Mouse (Mus musculus): ENCODE results near the gene Mc1r. TPM values are rescaled to one million over a fixed set of nuclear protein-coding genes. Genes with fewer than 3 reads are reported as not detected.
"Not testable (repeated sequence)": the region's sequence is repeated elsewhere in the genome, so short reads cannot be mapped to it uniquely, and the experiment has no call there.

Mc1r gene
- polyA plus RNA-seq, 1 experiment from 2014 or later, result 0.27 TPM

DNA sequence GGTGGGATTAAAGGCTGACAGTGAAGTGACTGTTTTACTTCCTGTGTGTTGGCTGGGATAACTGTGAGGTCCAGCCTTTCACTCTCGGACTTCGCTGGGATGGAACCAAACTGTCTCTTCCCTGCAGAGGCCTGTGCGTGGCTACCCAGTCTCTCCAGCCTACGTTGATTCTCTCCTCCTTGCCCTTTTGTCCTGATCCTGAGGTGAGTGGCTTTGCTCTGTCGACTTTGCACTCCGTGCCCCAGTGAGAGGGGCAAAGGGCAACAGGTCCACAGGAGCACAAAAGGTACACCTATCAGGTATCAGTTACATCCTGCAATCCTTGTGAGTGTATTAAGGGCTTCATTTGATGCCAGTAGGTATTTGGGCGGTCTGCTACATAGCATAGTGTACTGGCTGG is 16.5 kb downstream of the Mc1r start, which contains the start of gene Def8:
Def8 (plus strand) TSS at position 87 of the 400 bp plus-strand sequence.
- no peak within 1 kb of the TSS for H3K9ac ChIP-seq
- H3K36me3 ChIP-seq (ENCODE audit: poor library complexity, severe bottlenecking), result peaks cover 50% of the 10 kb centered on the region
- peak within 1 kb of the TSS; percentile 35 for H3K4me2 ChIP-seq
- ATAC-seq, result no peak
- 79% methylated on average over 7 of the region's 7 CpGs for WGBS
- H3K4me1 ChIP-seq, result peaks cover 7% of the 10 kb centered on the region; the same call in 1 of the 2 replicates
- H3K9me3 ChIP-seq (replicated peaks), result peaks cover 22% of the 10 kb centered on the region
- no peak within 1 kb of the TSS; the same call in 1 of the 2 replicates for H3K27ac ChIP-seq
- no peaks in the 10 kb centered on the region for H3K27me3 ChIP-seq
- no peak within 1 kb of the TSS for H3K4me3 ChIP-seq

DNA sequence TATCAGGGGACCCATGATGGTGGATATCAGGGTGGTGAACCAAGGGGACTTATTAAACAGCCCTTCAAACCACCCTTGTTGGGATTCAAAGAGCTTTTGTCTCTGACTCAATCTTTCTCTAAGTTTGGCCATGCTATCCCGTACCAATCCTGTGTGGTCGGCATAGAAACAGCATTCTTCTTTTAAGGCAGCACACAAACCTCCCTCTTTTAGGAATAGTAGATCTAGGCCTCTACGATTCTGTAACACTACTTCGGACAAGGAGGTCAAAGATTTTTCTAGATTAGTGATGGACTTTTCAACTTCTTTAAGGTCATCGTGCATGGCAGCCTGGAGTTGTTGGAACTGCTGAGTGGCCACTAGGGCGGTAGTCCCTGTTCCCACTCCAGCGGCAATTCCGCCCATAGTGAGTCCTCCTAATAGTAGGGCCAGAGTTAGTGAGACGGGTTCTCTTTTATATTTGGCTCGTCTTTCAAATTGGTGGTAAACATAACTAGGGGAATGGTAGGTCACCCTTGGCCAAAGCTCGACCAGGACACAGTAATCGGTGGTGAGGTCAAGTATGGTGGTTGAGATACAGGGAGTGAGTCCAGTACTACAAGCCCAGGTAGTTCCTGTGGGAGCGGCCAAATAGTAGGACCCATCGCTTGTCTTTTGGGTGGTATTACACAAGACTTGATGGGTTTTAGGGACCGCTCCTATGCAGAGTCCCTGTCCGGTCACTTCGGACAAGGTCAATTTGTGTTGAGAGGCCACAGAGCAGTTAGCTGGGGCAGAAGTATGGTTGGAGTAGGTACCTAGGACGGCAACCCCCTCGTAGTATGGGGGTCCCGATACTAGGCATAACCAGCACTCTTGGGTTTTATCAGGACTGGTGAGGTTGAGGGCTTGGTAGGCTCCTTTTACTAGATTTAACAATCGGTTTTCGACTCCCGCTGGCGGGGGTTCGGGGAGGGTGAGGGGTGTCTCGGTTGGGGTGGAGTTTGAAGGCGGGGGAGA is 19.9 kb downstream of the Mc1r start:
- peaks cover 16% of the 10 kb centered on the region for H3K36me3 ChIP-seq (ENCODE audit: poor library complexity, severe bottlenecking)
- H3K27ac ChIP-seq, result no peak overlapping the region
- H3K9me3 ChIP-seq (replicated peaks), result peaks cover 48% of the 10 kb centered on the region
- H3K4me1 ChIP-seq, result no peaks in the 10 kb centered on the region
- H3K9ac ChIP-seq, result no peak overlapping the region
- WGBS, result 95% methylated on average over 27 of the region's 27 CpGs
- no peaks in the 10 kb centered on the region for H3K27me3 ChIP-seq
- no peak overlapping the region for H3K4me2 ChIP-seq
- no peak overlapping the region for H3K4me3 ChIP-seq
- ATAC-seq, result no peak

DNA sequence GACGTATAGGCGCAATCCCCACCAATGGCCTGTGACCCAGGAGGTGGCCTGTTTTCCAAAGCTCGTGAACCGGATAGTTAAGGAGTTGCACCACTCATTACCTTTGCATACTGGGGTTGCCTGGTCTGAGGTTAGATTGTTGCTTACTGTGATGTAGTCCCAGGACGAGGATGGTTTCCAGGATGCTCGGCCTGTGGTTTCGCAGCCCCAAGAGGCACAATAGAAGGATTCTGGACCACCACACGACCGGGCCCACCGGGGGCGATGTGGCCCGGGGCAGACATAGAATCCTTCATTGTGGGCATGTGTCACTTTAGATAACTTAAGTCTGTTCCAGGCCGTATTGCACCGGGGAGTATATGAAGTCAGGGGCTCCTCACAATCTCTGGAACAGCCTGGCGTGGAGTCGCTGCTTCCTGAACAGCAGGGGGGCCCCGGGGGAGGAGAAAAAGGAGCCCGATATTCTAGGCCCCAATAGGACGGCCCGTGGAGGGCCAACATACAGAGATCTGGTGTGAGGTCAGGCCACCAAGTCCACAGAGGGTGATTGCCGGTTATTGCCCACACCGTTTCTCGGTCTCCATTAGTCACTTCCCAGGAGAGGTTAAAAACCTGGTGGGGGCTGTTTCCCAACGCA is 20.9 kb downstream of the Mc1r start:
- Histone ChIP-seq H3K9ac (no peak overlapping the region), H3K27ac (no peak overlapping the region), H3K4me1 (no peaks in the 10 kb centered on the region), H3K4me3 (no peak overlapping the region), H3K27me3 (no peaks in the 10 kb centered on the region), H3K9me3 (replicated peaks) (peaks cover 57% of the 10 kb centered on the region), H3K4me2 (no peak overlapping the region), H3K36me3 (ENCODE audit: poor library complexity, severe bottlenecking) (peaks cover 8% of the 10 kb centered on the region)
- WGBS, result 95% methylated on average over 24 of the region's 24 CpGs
- ATAC-seq, result no peak

DNA sequence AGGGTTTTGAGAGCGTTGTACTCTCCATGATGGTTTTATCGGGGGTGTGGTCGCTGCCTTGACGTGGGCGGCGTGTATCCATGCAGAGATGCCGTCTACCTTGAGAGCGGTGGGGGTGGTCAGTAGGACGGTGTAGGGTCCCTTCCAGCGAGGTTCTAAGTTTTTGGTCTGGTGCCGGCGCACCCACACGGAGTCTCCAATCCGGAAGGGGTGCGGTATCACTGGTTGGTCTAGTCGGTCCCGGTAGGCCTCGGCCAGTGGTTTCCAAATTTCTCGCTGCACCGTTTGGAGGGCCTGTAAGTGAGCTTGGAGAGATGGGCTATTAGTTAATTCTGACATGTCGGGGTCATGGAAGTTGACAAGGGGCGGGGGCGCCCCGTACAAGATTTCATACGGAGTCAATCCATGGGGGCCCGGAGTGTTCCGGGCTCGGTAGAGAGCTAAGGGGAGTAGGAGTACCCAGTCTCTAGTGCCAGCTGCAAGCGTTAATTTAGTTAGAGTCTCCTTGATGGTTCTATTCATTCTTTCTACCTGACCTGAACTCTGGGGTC is 21.5 kb downstream of the Mc1r start:
- 97% methylated on average over 29 of the region's 29 CpGs for WGBS
- H3K9me3 ChIP-seq (replicated peaks), result peaks cover 64% of the 10 kb centered on the region
- H3K4me2 ChIP-seq, result no peak overlapping the region
- no peak overlapping the region for H3K27ac ChIP-seq
- ATAC-seq, result no peak
- H3K36me3 ChIP-seq (ENCODE audit: poor library complexity, severe bottlenecking), result peaks cover 2% of the 10 kb centered on the region
- no peaks in the 10 kb centered on the region for H3K27me3 ChIP-seq
- no peaks in the 10 kb centered on the region for H3K4me1 ChIP-seq
- H3K9ac ChIP-seq, result no peak overlapping the region
- H3K4me3 ChIP-seq, result no peak overlapping the region

DNA sequence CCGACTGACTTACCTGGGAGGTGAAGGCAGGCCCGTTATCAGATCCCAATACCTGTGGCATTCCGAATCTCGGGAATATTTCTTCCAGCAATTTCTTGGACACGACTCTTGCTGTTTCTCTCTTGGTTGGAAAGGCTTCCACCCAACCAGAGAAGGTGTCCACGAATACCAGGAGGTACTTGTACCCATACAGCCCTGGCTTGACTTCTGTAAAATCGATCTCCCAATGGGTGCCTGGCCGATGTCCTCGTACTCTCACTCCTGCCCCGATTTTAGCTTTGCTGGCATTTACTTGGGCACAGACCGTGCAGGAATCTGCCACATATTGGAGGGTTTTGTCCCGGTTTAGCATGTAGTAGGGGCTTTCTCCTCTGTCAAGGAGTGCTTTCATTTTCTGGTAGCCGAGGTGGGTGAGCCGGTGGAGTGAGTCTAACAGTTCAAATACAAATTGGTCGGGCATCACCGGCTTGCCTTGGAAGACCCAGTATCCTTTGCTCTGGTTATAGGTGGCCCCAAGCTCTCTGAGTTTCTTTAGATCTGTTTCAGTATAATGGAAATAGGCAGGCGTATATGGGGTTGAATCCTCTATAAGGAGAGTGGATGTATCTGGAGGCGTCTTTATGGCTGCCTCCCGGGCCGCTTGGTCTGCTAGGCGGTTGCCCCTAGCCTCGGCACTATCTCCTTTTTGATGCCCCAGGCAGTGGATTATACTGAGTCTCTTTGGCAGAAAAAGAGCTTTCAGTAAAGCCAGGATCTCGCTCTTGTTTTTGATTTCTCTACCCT is 22.2 kb downstream of the Mc1r start:
- peaks cover 65% of the 10 kb centered on the region for H3K9me3 ChIP-seq (replicated peaks)
- H3K4me1 ChIP-seq, result no peaks in the 10 kb centered on the region
- no peak overlapping the region for H3K27ac ChIP-seq
- no peak overlapping the region for H3K4me2 ChIP-seq
- ATAC-seq, result no peak
- H3K4me3 ChIP-seq, result no peak overlapping the region
- no peaks in the 10 kb centered on the region for H3K27me3 ChIP-seq
- WGBS, result 96% methylated on average over 23 of the region's 23 CpGs
- no peak overlapping the region for H3K9ac ChIP-seq
- no peaks in the 10 kb centered on the region; the same call in 1 of the 2 replicates for H3K36me3 ChIP-seq (ENCODE audit: poor library complexity, severe bottlenecking)

DNA sequence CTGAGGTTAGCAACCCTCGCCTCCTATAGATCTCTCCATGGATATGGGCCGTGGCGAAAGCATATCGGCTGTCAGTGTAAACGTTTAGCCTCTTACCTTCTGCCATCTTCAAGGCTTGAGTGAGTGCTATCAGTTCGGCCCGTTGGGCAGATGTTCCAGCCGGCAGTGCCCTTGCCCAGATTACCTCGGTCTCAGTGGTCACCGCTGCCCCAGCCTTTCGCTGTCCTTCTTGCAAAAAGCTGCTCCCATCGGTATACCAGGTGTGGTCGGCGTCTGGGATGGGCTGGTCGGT is 22.8 kb downstream of the Mc1r start:
- ATAC-seq, result not testable (repeated sequence)
- 96% methylated on average over 15 of the region's 15 CpGs for WGBS
- peaks cover 69% of the 10 kb centered on the region for H3K9me3 ChIP-seq (replicated peaks)

DNA sequence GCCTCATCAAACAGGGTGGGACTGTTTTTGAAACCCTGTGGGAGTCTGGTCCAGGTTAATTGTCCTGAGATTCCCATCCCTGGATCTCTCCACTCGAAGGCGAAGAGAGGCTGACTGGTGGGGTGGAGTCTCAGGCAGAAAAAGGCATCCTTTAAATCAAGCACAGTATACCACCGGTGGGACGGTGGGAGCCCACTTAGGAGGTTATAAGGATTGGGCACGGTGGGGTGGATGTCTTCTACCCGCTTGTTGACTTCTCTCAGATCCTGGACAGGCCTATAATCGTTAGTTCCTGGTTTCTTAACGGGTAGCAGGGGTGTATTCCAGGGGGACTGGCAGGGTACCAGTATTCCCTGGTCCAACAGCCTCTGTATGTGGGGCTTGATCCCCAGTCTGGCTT is 24.0 kb downstream of the Mc1r start:
- H3K27me3 ChIP-seq; H3K27ac ChIP-seq; H3K9ac ChIP-seq; H3K36me3 ChIP-seq (ENCODE audit: poor library complexity, severe bottlenecking); ATAC-seq; H3K4me2 ChIP-seq; H3K4me1 ChIP-seq; H3K4me3 ChIP-seq: not testable (repeated sequence)
- 92% methylated on average over 8 of the region's 8 CpGs for WGBS
- H3K9me3 ChIP-seq (replicated peaks), result peaks cover 69% of the 10 kb centered on the region

More for the DNA sequence above, 22.8 kb downstream of the Mc1r start:
- not testable (repeated sequence) for H3K27me3 ChIP-seq; H3K36me3 ChIP-seq (ENCODE audit: poor library complexity, severe bottlenecking); H3K4me1 ChIP-seq; H3K9ac ChIP-seq; H3K4me3 ChIP-seq; H3K27ac ChIP-seq; H3K4me2 ChIP-seq

DNA sequence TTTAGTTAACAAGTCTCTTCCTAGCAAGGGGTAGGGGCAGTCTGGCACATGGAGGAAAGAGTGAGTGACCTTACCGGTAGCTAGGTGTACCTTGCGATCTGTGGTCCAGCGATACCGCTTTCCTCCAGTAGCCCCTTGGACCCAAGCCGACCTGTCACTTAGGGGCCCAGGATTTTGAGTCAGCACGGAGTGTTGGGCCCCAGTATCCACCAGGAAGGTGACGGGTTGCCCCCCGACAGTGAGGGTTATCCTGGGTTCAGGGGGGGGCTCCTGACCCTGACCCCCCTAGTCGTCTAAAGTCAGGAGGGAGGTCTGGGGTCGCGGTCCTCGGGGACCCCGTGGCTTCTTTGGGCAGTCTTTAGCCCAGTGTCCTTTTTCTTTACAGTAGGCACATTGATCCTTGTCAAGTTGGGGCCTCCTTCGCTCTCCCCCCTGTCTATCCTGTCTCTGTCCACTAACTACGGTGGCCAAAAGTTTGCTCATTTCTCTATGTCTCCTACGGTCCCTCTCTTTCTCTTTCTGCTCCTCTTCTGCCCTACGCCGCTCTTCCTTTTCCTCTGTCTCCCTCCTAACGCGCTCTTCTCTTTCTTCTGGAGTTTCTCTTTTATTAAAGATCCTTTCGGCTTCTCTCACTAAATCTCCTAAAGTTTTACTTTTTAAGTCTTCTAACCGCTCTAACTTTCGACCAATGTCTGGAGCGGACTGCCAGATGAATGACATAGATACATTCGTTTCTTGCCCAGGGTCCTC is 24.9 kb downstream of the Mc1r start:
- no peak overlapping the region for H3K27ac ChIP-seq
- 95% methylated on average over 25 of the region's 25 CpGs for WGBS

DNA sequence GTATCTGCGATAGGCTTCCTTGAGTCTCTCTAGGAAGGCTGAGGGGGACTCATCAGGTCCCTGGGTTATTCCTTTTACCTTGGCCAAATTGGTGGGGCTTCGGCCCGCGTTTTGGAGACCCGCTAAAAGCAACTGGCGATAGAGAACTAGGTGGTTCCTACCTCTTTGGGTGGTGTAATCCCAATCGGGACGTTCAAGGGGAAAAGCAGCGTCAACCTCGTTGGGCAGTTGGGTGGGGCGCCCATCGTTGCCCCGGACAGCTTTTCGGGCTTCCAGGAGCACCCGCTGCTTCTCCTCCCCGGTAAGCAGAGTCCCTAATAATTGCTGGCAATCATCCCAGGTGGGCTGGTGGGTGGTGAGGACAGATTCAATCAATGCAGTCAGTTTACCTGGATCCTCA is 25.5 kb downstream of the Mc1r start:
- 95% methylated on average over 16 of the region's 16 CpGs for WGBS

More for the DNA sequence above, 24.9 kb downstream of the Mc1r start:
- Histone ChIP-seq H3K9me3 (replicated peaks) (peaks cover 64% of the 10 kb centered on the region), H3K4me3 (no peak overlapping the region), H3K4me2 (no peak overlapping the region), H3K4me1 (no peaks in the 10 kb centered on the region), H3K27me3 (no peaks in the 10 kb centered on the region), H3K9ac (no peak overlapping the region), H3K36me3 (ENCODE audit: poor library complexity, severe bottlenecking) (no peaks in the 10 kb centered on the region; the same call in 1 of the 2 replicates)
- ATAC-seq, result no peak

DNA sequence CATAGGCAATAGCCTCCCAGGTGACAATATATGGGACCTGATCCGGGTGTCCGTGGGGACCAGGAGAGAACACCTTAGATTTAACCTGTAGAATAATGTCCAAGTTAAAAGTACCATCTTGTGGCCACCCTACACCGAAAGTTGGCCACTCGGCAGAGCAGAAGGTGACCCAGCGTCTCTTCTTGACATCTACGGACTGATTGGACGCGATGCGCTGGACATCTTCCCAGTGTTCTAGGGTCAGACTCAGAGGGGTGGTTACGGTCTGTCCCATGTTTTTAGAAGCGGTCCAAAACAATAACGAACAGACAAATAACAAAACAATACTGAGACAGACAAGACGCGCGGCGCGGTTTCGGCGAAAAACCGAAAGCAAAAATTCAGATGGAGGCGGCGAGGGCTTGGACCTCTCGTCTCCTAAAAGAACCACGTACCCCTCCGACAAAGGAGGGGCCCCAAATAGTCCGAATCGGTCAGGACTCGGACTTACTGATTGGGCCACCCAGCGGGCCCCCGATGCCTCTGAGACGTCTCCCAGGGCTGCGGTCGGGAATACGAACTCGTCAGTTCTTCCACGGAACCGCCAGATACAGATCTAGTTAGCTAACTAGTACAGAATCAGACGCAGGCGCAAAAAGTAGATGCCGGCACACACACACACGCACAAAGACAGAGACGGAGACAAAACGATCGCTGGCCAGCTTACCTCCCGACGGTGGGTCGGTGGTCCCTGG is 26.5 kb downstream of the Mc1r start:
- not testable (repeated sequence) for H3K27ac ChIP-seq; H3K4me2 ChIP-seq; H3K36me3 ChIP-seq (ENCODE audit: poor library complexity, severe bottlenecking); H3K4me3 ChIP-seq; H3K4me1 ChIP-seq; H3K27me3 ChIP-seq; H3K9ac ChIP-seq; ATAC-seq
- peaks cover 48% of the 10 kb centered on the region for H3K9me3 ChIP-seq (replicated peaks)
- 97% methylated on average over 42 of the region's 47 CpGs for WGBS

More for the DNA sequence above, 25.5 kb downstream of the Mc1r start:
- no peaks in the 10 kb centered on the region for H3K27me3 ChIP-seq
- no peak overlapping the region for H3K4me2 ChIP-seq
- no peaks in the 10 kb centered on the region for H3K4me1 ChIP-seq
- H3K36me3 ChIP-seq (ENCODE audit: poor library complexity, severe bottlenecking), result no peaks in the 10 kb centered on the region; the same call in 1 of the 2 replicates
- ATAC-seq, result no peak
- H3K27ac ChIP-seq, result no peak overlapping the region
- no peak overlapping the region for H3K9ac ChIP-seq
- peaks cover 58% of the 10 kb centered on the region for H3K9me3 ChIP-seq (replicated peaks)
- H3K4me3 ChIP-seq, result no peak overlapping the region

DNA sequence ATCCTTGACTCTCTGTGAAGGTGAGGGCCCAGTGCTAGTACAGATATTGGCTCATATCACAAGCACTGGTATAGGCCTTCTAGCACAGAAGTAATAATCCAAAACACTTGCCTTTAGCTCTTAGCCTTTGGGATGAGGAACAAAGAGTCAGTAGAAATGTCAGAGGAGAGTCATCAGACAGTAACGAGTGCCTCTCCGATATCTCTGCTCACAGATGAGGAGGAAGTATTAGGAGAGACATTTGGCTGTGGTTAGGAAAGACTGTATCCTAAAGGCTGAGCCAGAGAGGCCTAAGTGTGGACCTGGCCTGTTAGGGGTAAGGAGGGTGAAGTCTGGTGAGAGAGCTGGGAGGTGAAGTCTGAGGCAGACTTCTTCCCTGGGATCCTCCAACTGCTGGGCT is 34.9 kb downstream of the Mc1r start:
- no peaks in the 10 kb centered on the region for H3K36me3 ChIP-seq (ENCODE audit: poor library complexity, severe bottlenecking)
- H3K4me1 ChIP-seq, result peaks cover 10% of the 10 kb centered on the region
- no peak overlapping the region for H3K27ac ChIP-seq
- no peaks in the 10 kb centered on the region for H3K27me3 ChIP-seq
- ATAC-seq, result no peak
- H3K4me3 ChIP-seq, result no peak overlapping the region
- 95% methylated on average over 2 of the region's 2 CpGs for WGBS
- H3K4me2 ChIP-seq, result no peak overlapping the region
- no peak overlapping the region for H3K9ac ChIP-seq
- H3K9me3 ChIP-seq (replicated peaks), result no peaks in the 10 kb centered on the region

Measured in forebrain, embryonic 13.5 days (tissue).